Mouse (Mus musculus): Measurements from ENCODE around the gene Cd248. TPM values are rescaled to one million over a fixed set of nuclear protein-coding genes. Genes with fewer than 3 reads are reported as not detected.
A peak's percentile ranks its signal among the peaks of the same experiment; 100 is the strongest.

The Cd248 gene
- total RNA-seq, 2 experiments from 2014 or later: 3.5 to 4.5 TPM

GRCm38 (mm10) chr19:5051515-5051914 lies 16.4 kb upstream of the Cd248 start:
- DNase-seq (ENCODE audit: low spot score in 2 of 2): no peak

- peak; percentile 72 to 79 for DNase-seq (ENCODE audit: low spot score in 2 of 2)
Measured at GRCm38 (mm10) chr19:5052166-5052822, 15.6 kb upstream of the Cd248 start.

- no peak for DNase-seq (ENCODE audit: low spot score in 2 of 2)
Measured at GRCm38 (mm10) chr19:5052853-5053252, 15.0 kb upstream of the Cd248 start.

GRCm38 (mm10) chr19:5053909-5054308 lies 14.0 kb upstream of the Cd248 start:
- DNase-seq (ENCODE audit: low spot score in 2 of 2): peak; percentile 70 to 71

GRCm38 (mm10) chr19:5056251-5056650 lies 11.6 kb upstream of the Cd248 start:
- no peak for DNase-seq (ENCODE audit: low spot score in 2 of 2)

- no peak for DNase-seq (ENCODE audit: low spot score in 2 of 2)
Measured at GRCm38 (mm10) chr19:5057876-5058775, 9.8 kb upstream of the Cd248 start.

- no peak for DNase-seq (ENCODE audit: low spot score in 2 of 2)
Measured at GRCm38 (mm10) chr19:5058801-5059771, 8.8 kb upstream of the Cd248 start.

GRCm38 (mm10) chr19:5060365-5061330 lies 7.2 kb upstream of the Cd248 start:
- DNase-seq (ENCODE audit: low spot score in 2 of 2): no peak

GRCm38 (mm10) chr19:5062041-5062440 lies 5.8 kb upstream of the Cd248 start:
- no peak for DNase-seq (ENCODE audit: low spot score in 2 of 2)

GRCm38 (mm10) chr19:5062446-5062845 lies 5.4 kb upstream of the Cd248 start:
- DNase-seq (ENCODE audit: low spot score in 2 of 2): no peak

- no peak for DNase-seq (ENCODE audit: low spot score in 2 of 2)
Measured at GRCm38 (mm10) chr19:5065104-5065503, 2.8 kb upstream of the Cd248 start.

GRCm38 (mm10) chr19:5067040-5067799 lies 658 bp upstream of the Cd248 start:
- no peak for DNase-seq (ENCODE audit: low spot score in 2 of 2)

- no peak for DNase-seq (ENCODE audit: low spot score in 2 of 2)
Measured at GRCm38 (mm10) chr19:5068570-5069234, 824 bp downstream of the Cd248 start.

- DNase-seq (ENCODE audit: low spot score in 2 of 2): no peak
Measured at GRCm38 (mm10) chr19:5069486-5069885, 1.6 kb downstream of the Cd248 start.

GRCm38 (mm10) chr19:5069978-5070377 lies 2.1 kb downstream of the Cd248 start:
- DNase-seq (ENCODE audit: low spot score in 2 of 2): no peak

- DNase-seq (ENCODE audit: low spot score in 2 of 2): no peak
Measured at GRCm38 (mm10) chr19:5071077-5071476, 3.2 kb downstream of the Cd248 start.

- no peak for DNase-seq (ENCODE audit: low spot score in 2 of 2)
Measured at GRCm38 (mm10) chr19:5071545-5072369, 3.9 kb downstream of the Cd248 start.

Data from left cerebral cortex, adult 18-20 months (tissue).